Mouse (Mus musculus) liver, embryonic 18 days (tissue): ENCODE data around the gene Rdh16f2. TPM values are rescaled to one million over a fixed set of nuclear protein-coding genes. Genes with fewer than 3 reads are reported as not detected.

ENCODE experiments used
- polyA plus RNA-seq: library from polyadenylated mRNA; depleted of rRNA; stranded (reverse); fragments of >200 nt; gene quantifications from 2 replicates; pipeline ENCODE4 v1.2.3, GENCODE M21; 2012; rRNA removed

Gene Rdh16f2
- 3.1 TPM in 2 replicates for polyA plus RNA-seq

DNA sequence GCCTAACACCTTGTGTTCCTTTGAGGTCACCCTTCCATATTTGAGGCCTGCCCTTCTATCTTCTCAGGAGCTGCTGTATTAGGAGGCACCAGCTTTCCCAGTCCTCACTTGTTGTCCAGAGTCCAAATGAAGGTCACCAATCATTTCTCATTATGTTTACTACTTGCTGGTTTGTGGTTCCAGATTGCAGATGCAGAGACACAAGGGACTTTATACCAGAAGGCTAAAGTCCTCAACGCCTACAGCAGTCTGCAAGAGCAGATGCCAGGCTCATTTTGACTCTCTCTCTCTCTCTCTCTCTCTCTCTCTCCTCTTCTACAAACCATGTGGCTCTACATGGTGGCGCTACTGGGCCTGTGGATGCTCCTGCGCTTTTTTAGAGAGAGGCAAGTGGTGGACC, at the start of gene Rdh16f2:
Rdh16f2 (plus strand) TSS at position 243 of the 400 bp plus-strand sequence.

DNA sequence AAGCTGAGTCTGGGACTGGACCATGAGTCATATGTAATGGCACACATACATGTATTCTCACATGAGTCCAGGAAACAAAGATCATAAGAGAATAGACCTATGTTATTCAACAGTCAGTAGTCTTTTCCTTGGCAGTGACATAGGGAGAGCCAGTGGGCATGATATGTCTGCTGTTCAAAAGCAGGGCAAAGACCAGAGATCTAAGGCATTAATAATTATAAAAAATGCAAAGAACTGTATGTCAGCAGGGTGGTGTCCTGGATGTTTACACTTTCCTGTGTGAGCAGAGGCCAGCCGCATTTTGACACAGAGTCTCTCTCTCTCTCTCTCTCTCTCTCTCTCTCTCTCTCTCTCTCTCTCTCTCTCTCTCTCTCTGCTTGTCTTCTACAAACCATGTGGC, 16.6 kb upstream of the Rdh16f2 start, which contains the start of gene Rdh19:
Rdh19 (plus strand) TSS at position 301 of the 400 bp plus-strand sequence.

DNA sequence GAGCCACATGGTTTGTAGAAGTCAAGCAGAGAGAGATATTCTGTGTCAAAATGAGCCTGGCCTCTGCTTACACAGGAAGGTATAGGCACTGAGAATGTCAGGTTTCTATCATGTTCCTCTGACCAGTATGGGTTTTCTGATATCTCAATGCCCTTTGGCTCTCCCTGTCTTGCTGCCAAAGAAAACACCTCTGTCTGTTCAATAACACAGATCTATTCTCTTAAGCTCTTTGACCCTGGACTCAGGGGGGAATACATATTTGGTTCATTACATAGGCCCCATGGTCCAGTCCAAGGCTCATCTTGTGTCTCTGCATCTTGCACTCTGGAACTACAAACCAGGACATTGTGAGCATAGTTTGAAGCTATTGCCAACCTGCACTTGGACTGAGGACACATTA, 22.3 kb downstream of the Rdh16f2 start, which contains the start of gene Rdh7:
Rdh7 (minus strand) TSS at position 213 of the 400 bp plus-strand sequence.

DNA sequence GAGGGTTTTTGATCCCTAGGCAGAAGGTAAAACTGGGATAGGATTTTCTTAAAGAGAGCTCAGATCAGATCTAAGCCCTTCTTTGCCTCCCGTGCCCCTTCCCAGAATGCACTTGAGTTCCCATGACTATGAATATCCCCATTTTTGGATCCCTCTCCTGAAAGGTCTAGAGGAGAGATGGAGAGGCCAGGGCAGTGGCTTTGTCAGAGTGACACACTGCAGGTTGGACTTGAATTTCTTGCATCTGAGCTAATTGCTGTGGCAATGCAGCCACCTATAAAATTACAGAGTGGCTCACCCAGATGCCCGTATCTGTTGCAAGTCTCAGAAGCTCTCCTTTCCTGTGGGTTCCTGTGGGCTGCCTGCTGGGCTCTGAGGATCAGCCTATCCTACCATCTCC, 31.9 kb downstream of the Rdh16f2 start, which contains the start of gene Sdr9c7:
Sdr9c7 (plus strand) TSS at position 301 of the 400 bp plus-strand sequence.

Other genes with a start within 250 kb of the Rdh16f2 start
- 38.9 and 48.4 TPM in 2 replicates for gene Lrp1, start 245.3 kb upstream of the Rdh16f2 start, polyA plus RNA-seq
- gene Stat6, start 223.5 kb upstream of the Rdh16f2 start, polyA plus RNA-seq, result 18.8 and 20.1 TPM in 2 replicates
- 4.6 and 6.2 TPM in 2 replicates for gene Nemp1, start 199.6 kb upstream of the Rdh16f2 start, polyA plus RNA-seq
- 7.7 and 8.1 TPM in 2 replicates for gene Nab2, start 197.9 kb upstream of the Rdh16f2 start, polyA plus RNA-seq
- gene Myo1a, start 161.3 kb upstream of the Rdh16f2 start, polyA plus RNA-seq, result 0.17 and 0.19 TPM in 2 replicates
- 6.1 and 6.2 TPM in 2 replicates for gene Tac2, start 142.0 kb upstream of the Rdh16f2 start, polyA plus RNA-seq
- gene Zbtb39, start 126.9 kb upstream of the Rdh16f2 start, polyA plus RNA-seq, result 2.8 and 3.2 TPM in 2 replicates
- 16.2 and 17.6 TPM in 2 replicates for gene Gpr182, start 114.7 kb upstream of the Rdh16f2 start, polyA plus RNA-seq
- gene Rdh1, start 106.8 kb upstream of the Rdh16f2 start, polyA plus RNA-seq, result 0.14 and 0.21 TPM in 2 replicates
- 0.08 and 0.13 TPM in 2 replicates for gene Rdh16f1, start 106.7 kb upstream of the Rdh16f2 start, polyA plus RNA-seq
- 0.81 and 1.4 TPM in 2 replicates for gene Rdh9, start 90.1 kb upstream of the Rdh16f2 start, polyA plus RNA-seq
- gene Rdh16, start 65.3 kb upstream of the Rdh16f2 start, polyA plus RNA-seq, result 0.07 and 0.08 TPM in 2 replicates
- 0.03 and 0.04 TPM in 2 replicates for gene Rdh19, start 16.5 kb upstream of the Rdh16f2 start, polyA plus RNA-seq
- gene Rdh7, start 22.3 kb downstream of the Rdh16f2 start, polyA plus RNA-seq, result 220 and 280 TPM in 2 replicates
- 0.02 and 0.04 TPM in 2 replicates for gene Sdr9c7, start 32.0 kb downstream of the Rdh16f2 start, polyA plus RNA-seq
- gene Hsd17b6, start 141.1 kb downstream of the Rdh16f2 start, polyA plus RNA-seq, result 9.3 and 13.8 TPM in 2 replicates
- 18.7 and 20.6 TPM in 2 replicates for gene Prim1, start 148.7 kb downstream of the Rdh16f2 start, polyA plus RNA-seq
- gene Naca, start 169.1 kb downstream of the Rdh16f2 start, polyA plus RNA-seq, result 282 TPM in 2 replicates
- 30.8 and 34.7 TPM in 2 replicates for gene Ptges3, start 192.5 kb downstream of the Rdh16f2 start, polyA plus RNA-seq
- gene Atp5b, start 216.8 kb downstream of the Rdh16f2 start, polyA plus RNA-seq, result 1,169 and 1,252 TPM in 2 replicates
- gene Baz2a, start 225.1 kb downstream of the Rdh16f2 start, polyA plus RNA-seq, result 8.8 and 10.8 TPM in 2 replicates